Mouse (Mus musculus): ENCODE measurements at regions not wholly inside any gene's neighbourhood (a gene's known extent, or its start where the extent isn't known, plus 50 kb on each side); places are given as distances from the start of the nearest gene placed in this dataset.

DNA sequence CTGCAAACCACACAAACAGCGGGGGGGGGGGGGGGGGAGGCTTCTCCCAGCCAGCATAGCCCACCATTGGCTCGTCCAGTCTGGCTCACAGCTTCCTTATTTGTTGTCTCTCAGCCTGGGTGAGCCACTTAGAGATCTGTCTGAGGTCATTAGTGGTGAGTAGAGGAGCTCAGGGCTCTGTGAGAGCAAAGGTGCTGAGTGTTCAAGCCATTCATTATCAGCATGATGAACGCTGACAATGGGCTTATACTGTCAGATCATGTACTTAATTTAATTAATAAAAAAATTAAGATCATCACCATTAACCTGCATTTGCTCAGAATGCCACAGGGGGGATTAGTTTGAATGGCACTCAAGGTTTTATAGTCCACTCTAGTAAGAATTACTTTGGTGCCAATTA is 98.5 kb downstream of the Gm12689 start:
- TF ChIP-seq CTCF (IDR thresholded peaks at IDR 0.05; ENCODE audit: low read depth, low read length) (no peak), GATA2 (IDR thresholded peaks at IDR 0.05; ENCODE audit: borderline replicate concordance, low read depth, low read length) (no peak), GATA1 (IDR thresholded peaks at IDR 0.05; ENCODE audit: borderline replicate concordance, low read length) (no peak)
